Mouse (Mus musculus) testis, adult 2 months (tissue): ENCODE measurements around the gene Robo4.

Experiments used
- CTCF ChIP-seq: fragments of 200-500 bp; IDR thresholded peaks from 2 replicates; pipeline ENCODE4 v1.5.1; 2012; ENCODE audit warnings: low read depth, mild to moderate bottlenecking, inconsistent platforms, low read length, moderate library complexity; ENCODE audit not compliant: control insufficient read depth, insufficient read depth, insufficient replicate concordance
- POLR2A ChIP-seq: fragments of 200-500 bp; IDR thresholded peaks from 2 replicates; pipeline ENCODE4 v1.6.1; 2012; ENCODE audit warnings: low read depth, mild to moderate bottlenecking, inconsistent platforms, low read length, moderate library complexity; ENCODE audit not compliant: control insufficient read depth

GRCm38 (mm10) chr9:37421239-37421638, 19.5 kb downstream of the Robo4 start:
- TF ChIP-seq CTCF (no peak), POLR2A (no peak)
